Mouse (Mus musculus) myocyte (in vitro differentiated cells): ENCODE measurements at regions not wholly inside any gene's neighbourhood (a gene's known extent, or its start where the extent isn't known, plus 50 kb on each side); places are given as distances from the start of the nearest gene placed in this dataset.

Source experiments
- CEBPB ChIP-seq: IDR thresholded peaks from 2 replicates; pipeline ENCODE4 v1.6.1; 2011; ENCODE audit warnings: mild to moderate bottlenecking, moderate library complexity; ENCODE audit not compliant: poor library complexity, insufficient read depth, severe bottlenecking
- E2F4 ChIP-seq: IDR thresholded peaks from one replicate; pipeline ENCODE4 v1.6.1; 2011; ENCODE audit warnings: mild to moderate bottlenecking, control low read depth, moderate library complexity; ENCODE audit not compliant: insufficient read depth
- MAX ChIP-seq: IDR thresholded peaks from one replicate; pipeline ENCODE4 v1.6.1; 2011; ENCODE audit warnings: low read depth, mild to moderate bottlenecking, control low read depth
- MYOD1 ChIP-seq, 3 experiments: IDR thresholded peaks; one replicate each; pipeline ENCODE4 v1.6.1; 2011; ENCODE audit warnings: control low read depth in 2 of 3, low read depth in 2 of 3, mild to moderate bottlenecking in 2 of 3, moderate library complexity in 1 of 3; ENCODE audit not compliant: insufficient read length in 2 of 3, control insufficient read depth in 1 of 3
- MYOG ChIP-seq, 3 experiments: IDR thresholded peaks; one replicate each; pipeline ENCODE4 v1.6.1; 2011; ENCODE audit warnings: control low read depth in 2 of 3, low read depth in 2 of 3, mild to moderate bottlenecking in 2 of 3; ENCODE audit not compliant: insufficient read length in 2 of 3, control insufficient read depth in 1 of 3, insufficient read depth in 1 of 3
- POLR2A ChIP-seq: IDR thresholded peaks from one replicate; pipeline ENCODE4 v1.6.1; 2011; ENCODE audit warnings: low read depth, mild to moderate bottlenecking, control low read depth, moderate library complexity; ENCODE audit not compliant: insufficient read length
- POLR2AphosphoS2 ChIP-seq: IDR thresholded peaks from one replicate; pipeline ENCODE4 v1.6.1; 2011; ENCODE audit warnings: low read depth, control low read depth; ENCODE audit not compliant: insufficient read length
- REST ChIP-seq: IDR thresholded peaks from one replicate; pipeline ENCODE4 v1.6.1; 2011; ENCODE audit warnings: mild to moderate bottlenecking, control low read depth, moderate library complexity; ENCODE audit not compliant: insufficient read depth, insufficient read length
- SRF ChIP-seq: IDR thresholded peaks from one replicate; pipeline ENCODE4 v1.6.1; 2011; ENCODE audit warnings: low read depth; ENCODE audit not compliant: control insufficient read depth, insufficient read length
- TCF12 ChIP-seq: IDR thresholded peaks from one replicate; pipeline ENCODE4 v1.6.1; 2011; ENCODE audit warnings: mild to moderate bottlenecking, control low read depth; ENCODE audit not compliant: poor library complexity, insufficient read depth, severe bottlenecking
- TCF3 ChIP-seq: IDR thresholded peaks from one replicate; pipeline ENCODE4 v1.6.1; 2011; ENCODE audit warnings: low read depth, control low read depth; ENCODE audit not compliant: insufficient read length
- USF1 ChIP-seq: IDR thresholded peaks from one replicate; pipeline ENCODE4 v1.6.1; 2011; ENCODE audit warnings: low read depth, mild to moderate bottlenecking, control low read depth, moderate library complexity

DNA sequence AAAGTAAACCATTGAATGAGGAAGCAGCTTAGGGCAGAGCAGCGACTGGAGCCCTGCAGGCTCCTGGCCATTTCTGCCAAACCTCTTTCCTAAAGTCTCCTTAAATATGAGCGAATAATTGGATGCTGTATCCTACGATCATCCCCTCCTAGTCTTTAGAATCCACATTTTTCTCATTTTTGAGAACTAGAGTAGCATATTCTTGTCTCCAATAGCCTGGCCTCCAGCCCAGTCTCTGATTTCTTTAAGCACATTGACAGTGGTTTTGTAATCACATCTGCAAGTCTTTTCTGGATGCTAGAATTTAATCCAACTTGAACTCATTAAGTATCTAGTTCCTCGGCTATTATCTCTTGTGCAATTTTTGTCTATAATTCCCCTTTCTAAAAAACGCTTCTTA is 225.2 kb upstream of the Adamts9 start:
- no peak for TF ChIP-seq TCF12
- no peak for TF ChIP-seq E2F4
- TF ChIP-seq TCF3 = no peak
- no peak for TF ChIP-seq POLR2A
- no peak for TF ChIP-seq POLR2AphosphoS2
- no peak for TF ChIP-seq USF1
- TF ChIP-seq MAX = no peak
- TF ChIP-seq MYOD1 (IDR thresholded peaks at IDR 0.05; ENCODE audit: control insufficient read depth in 1 of 3, insufficient read length in 2 of 3, low read depth in 2 of 3) = no peak
- TF ChIP-seq CEBPB = no peak
- TF ChIP-seq SRF = no peak
- no peak for TF ChIP-seq MYOG (IDR thresholded peaks at IDR 0.05; ENCODE audit: control insufficient read depth in 1 of 3, insufficient read depth in 1 of 3, insufficient read length in 2 of 3, low read depth in 2 of 3)
- TF ChIP-seq REST = no peak
